Mouse (Mus musculus): ENCODE measurements around the gene Hist2h4.
"Not testable (repeated sequence)": the region's sequence is repeated elsewhere in the genome, so short reads cannot be mapped to it uniquely, and the experiment has no call there.

Hist2h4 gene

GRCm38 (mm10) chr3:96262979-96263550 lies at the start of gene Hist2h4:
Hist2h4 (minus strand) TSS chr3:96263311.
- peak; percentile 94 for DNase-seq (ENCODE audit: low read depth)

- DNase-seq (ENCODE audit: low read depth), result no peak
Measured at GRCm38 (mm10) chr3:96312341-96313098, 49.4 kb upstream of the Hist2h4 start.

- no peak for DNase-seq (ENCODE audit: low read depth)
Measured at GRCm38 (mm10) chr3:96309441-96309840, 46.3 kb upstream of the Hist2h4 start.

- no peak for DNase-seq (ENCODE audit: low read depth)
Measured at GRCm38 (mm10) chr3:96306506-96306905, 43.4 kb upstream of the Hist2h4 start.

- DNase-seq (ENCODE audit: low read depth), result no peak
Measured at GRCm38 (mm10) chr3:96302076-96302475, 39.0 kb upstream of the Hist2h4 start.

- DNase-seq (ENCODE audit: low read depth), result no peak
Measured at GRCm38 (mm10) chr3:96300706-96301529, 37.8 kb upstream of the Hist2h4 start.

- DNase-seq (ENCODE audit: low read depth), result no peak
Measured at GRCm38 (mm10) chr3:96299562-96299961, 36.5 kb upstream of the Hist2h4 start.

- no peak for DNase-seq (ENCODE audit: low read depth)
Measured at GRCm38 (mm10) chr3:96298360-96298759, 35.2 kb upstream of the Hist2h4 start.

GRCm38 (mm10) chr3:96293787-96294186 lies 30.7 kb upstream of the Hist2h4 start, which contains the start of gene Fcgr1:
Fcgr1 (minus strand) TSS chr3:96293969.
- no peak for DNase-seq (ENCODE audit: low read depth)

- no peak for DNase-seq (ENCODE audit: low read depth)
Measured at GRCm38 (mm10) chr3:96293368-96293767, 30.3 kb upstream of the Hist2h4 start.

GRCm38 (mm10) chr3:96292641-96293040 lies 29.5 kb upstream of the Hist2h4 start:
- no peak for DNase-seq (ENCODE audit: low read depth)

GRCm38 (mm10) chr3:96290727-96291126 lies 27.6 kb upstream of the Hist2h4 start:
- DNase-seq (ENCODE audit: low read depth), result not testable (repeated sequence)

- DNase-seq (ENCODE audit: low read depth), result no peak
Measured at GRCm38 (mm10) chr3:96289201-96289600, 26.1 kb upstream of the Hist2h4 start.

GRCm38 (mm10) chr3:96287334-96287733 lies 24.2 kb upstream of the Hist2h4 start:
- not testable (repeated sequence) for DNase-seq (ENCODE audit: low read depth)

- no peak for DNase-seq (ENCODE audit: low read depth)
Measured at GRCm38 (mm10) chr3:96284457-96284856, 21.3 kb upstream of the Hist2h4 start.

- no peak for DNase-seq (ENCODE audit: low read depth)
Measured at GRCm38 (mm10) chr3:96280660-96281059, 17.5 kb upstream of the Hist2h4 start.

- peak; percentile 73 for DNase-seq (ENCODE audit: low read depth)
Measured at GRCm38 (mm10) chr3:96277800-96278624, 14.9 kb upstream of the Hist2h4 start.

GRCm38 (mm10) chr3:96277428-96277799 lies 14.3 kb upstream of the Hist2h4 start:
- peak; percentile 49 for DNase-seq (ENCODE audit: low read depth)

- no peak for DNase-seq (ENCODE audit: low read depth)
Measured at GRCm38 (mm10) chr3:96273591-96274465, 10.7 kb upstream of the Hist2h4 start.

- peak; percentile 94 for DNase-seq (ENCODE audit: low read depth)
Measured at GRCm38 (mm10) chr3:96269511-96270474, 6.7 kb upstream of the Hist2h4 start, which contains the start of gene Hist2h2bb. Hist2h2bb (plus strand) TSS chr3:96269752.

Data from c-Kit-positive CD71-negative TER-119-negative erythroid progenitor cells, embryonic 14.5 days (primary cell).